13 mouse cellular contexts compared by ENCODE assay signal in the genomic region with DNA sequence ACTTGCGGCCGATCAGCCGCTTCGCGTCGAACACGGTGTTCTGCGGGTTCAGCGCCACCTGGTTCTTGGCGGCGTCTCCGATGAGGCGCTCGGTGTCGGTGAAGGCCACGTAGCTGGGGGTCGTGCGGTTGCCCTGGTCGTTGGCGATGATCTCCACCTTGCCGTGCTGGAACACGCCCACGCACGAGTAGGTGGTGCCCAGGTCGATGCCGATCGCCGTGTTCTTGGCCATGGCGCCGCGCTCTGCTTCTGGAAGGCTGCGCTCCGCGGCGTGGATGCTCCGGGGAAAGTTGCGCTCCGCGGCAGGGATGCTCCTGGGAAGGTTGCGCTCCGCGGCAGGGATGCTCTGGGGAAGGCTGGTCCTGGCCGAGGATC. TPM values are rescaled to one million over a fixed set of nuclear protein-coding genes. Genes with fewer than 3 reads are reported as not detected.
DNase-seq lines count a peak whose midpoint lies in the region; ATAC-seq and TF ChIP-seq lines count a peak whose summit lies in the region.
"Not testable (repeated sequence)": the region's sequence is repeated elsewhere in the genome, so short reads cannot be mapped to it uniquely, and the experiment has no call there.
"Had no signal": no experiment of that assay in that cellular context is flagged by ENCODE, and none has a peak within 500 bp of the region (broad histone marks: within the 10 kb centered on the region; RNA-seq: fewer than 3 reads in every experiment).

No protein-coding gene starts in this region.

- peak overlapping the region; percentile 80 for H3K4me2 ChIP-seq in embryonic facial prominence, embryonic 13.5 days
- H3K4me2 ChIP-seq in forebrain, postnatal 0 days (ENCODE audit: low read depth): peak overlapping the region; percentile 51
- peak overlapping the region; percentile 54 for H3K4me2 ChIP-seq in hindbrain, embryonic 11.5 days (replicated peaks; ENCODE audit: low read depth, low read length)
- H3K4me2 ChIP-seq in neural tube, embryonic 12.5 days (replicated peaks): peak overlapping the region; percentile 77

- H3K27ac ChIP-seq in embryonic facial prominence, embryonic 13.5 days; forebrain, postnatal 0 days (ENCODE audit: low read depth, low read length); hindbrain, embryonic 11.5 days (ENCODE audit: low read depth, low read length); kidney, adult 2 months (ENCODE audit: insufficient read depth, low read depth, low read length); liver, adult 2 months (replicated peaks; ENCODE audit: insufficient read depth, low read depth, low read length); neural tube, embryonic 12.5 days: not testable (repeated sequence)

- not testable (repeated sequence) for H3K36me3 ChIP-seq in embryonic facial prominence, embryonic 13.5 days; forebrain, postnatal 0 days (ENCODE audit: insufficient read depth); hindbrain, embryonic 11.5 days (ENCODE audit: control insufficient read depth, insufficient read depth, low read length); kidney, adult 2 months (ENCODE audit: control insufficient read depth, insufficient read depth, low read length); liver, adult 2 months (ENCODE audit: control insufficient read depth, insufficient read depth, low read length); neural tube, embryonic 12.5 days

- H3K27me3 ChIP-seq in embryonic facial prominence, embryonic 13.5 days: peaks cover 28% of the 10 kb centered on the region
- H3K27me3 ChIP-seq in forebrain, postnatal 0 days (ENCODE audit: insufficient read depth, low read length); kidney, adult 2 months (replicated peaks; ENCODE audit: control insufficient read depth, insufficient read depth, low read length); liver, adult 2 months (ENCODE audit: control insufficient read depth, insufficient read depth, low read length): not testable (repeated sequence)
- H3K27me3 ChIP-seq in hindbrain, embryonic 11.5 days (ENCODE audit: control insufficient read depth, insufficient read depth, low read length): peaks cover 18% of the 10 kb centered on the region
- H3K27me3 ChIP-seq in neural tube, embryonic 12.5 days (replicated peaks): peaks cover 26% of the 10 kb centered on the region

- not testable (repeated sequence) for TF ChIP-seq CTCF in forebrain, postnatal 0 days (IDR thresholded peaks at IDR 0.05; ENCODE audit: low read depth); kidney, adult 2 months (conservative IDR thresholded peaks at IDR 0.05; ENCODE audit: insufficient read depth, insufficient read length, low read depth, low read length); liver, adult 2 months (IDR thresholded peaks at IDR 0.05; ENCODE audit: low read depth, low read length)

- not testable (repeated sequence) for TF ChIP-seq POLR2A in kidney, adult 2 months (IDR thresholded peaks at IDR 0.05; ENCODE audit: low read depth, low read length); liver, adult 2 months (IDR thresholded peaks at IDR 0.05; ENCODE audit: extremely low read depth, insufficient read depth, low read length)

- DNase-seq in forebrain, postnatal 0 days; hindbrain, embryonic 11.5 days (ENCODE audit: low spot score); kidney, adult 2 months; liver, adult 2 months (ENCODE audit: extremely low read depth, low read depth, low spot score): not testable (repeated sequence)

- H3K9me3 ChIP-seq in embryonic facial prominence, embryonic 13.5 days; forebrain, postnatal 0 days (ENCODE audit: low read length); hindbrain, embryonic 11.5 days (ENCODE audit: control insufficient read depth, low read length); neural tube, embryonic 12.5 days: not testable (repeated sequence)

- not testable (repeated sequence) for H3K4me1 ChIP-seq in embryonic facial prominence, embryonic 13.5 days; forebrain, postnatal 0 days (ENCODE audit: insufficient read depth); hindbrain, embryonic 11.5 days (replicated peaks; ENCODE audit: control insufficient read depth, insufficient read depth, low read length); kidney, adult 2 months (ENCODE audit: control insufficient read depth, insufficient read depth, low read length); liver, adult 2 months (ENCODE audit: control insufficient read depth, insufficient read depth, low read length); neural tube, embryonic 12.5 days

- not testable (repeated sequence) for H3K79me2 ChIP-seq in liver, adult 2 months (ENCODE audit: control insufficient read depth, insufficient read depth, low read length)

- WGBS in embryonic facial prominence, embryonic 13.5 days: 2% methylated on average over 28 of the region's 43 CpGs
- 0% methylated on average over 20 of the region's 43 CpGs for WGBS in forebrain, postnatal 0 days
- WGBS in hindbrain, embryonic 11.5 days: 4% methylated on average over 11 of the region's 43 CpGs
- under 1% methylated on average over 27 of the region's 43 CpGs for WGBS in kidney, adult 2 months
- WGBS in liver, adult 2 months: 3% methylated on average over 22 of the region's 43 CpGs
- 7% methylated on average over 7 of the region's 43 CpGs for WGBS in neural tube, embryonic 12.5 days

- peak overlapping the region; percentile 45 for H3K4me3 ChIP-seq in embryonic facial prominence, embryonic 13.5 days
- H3K4me3 ChIP-seq in forebrain, postnatal 0 days (ENCODE audit: low read depth, low read length): peak overlapping the region; percentile 39
- peak overlapping the region; percentile 19 for H3K4me3 ChIP-seq in hindbrain, embryonic 11.5 days (ENCODE audit: low read depth, low read length)
- H3K4me3 ChIP-seq in kidney, adult 2 months (ENCODE audit: insufficient read depth, low read depth, low read length): peak overlapping the region; percentile 21; the same call in 1 of the 2 replicates
- H3K4me3 ChIP-seq in liver, adult 2 months (ENCODE audit: insufficient read depth, low read depth, low read length): peak overlapping the region; percentile 47
- H3K4me3 ChIP-seq in neural tube, embryonic 12.5 days: peak overlapping the region; percentile 36

- ATAC-seq in CD4-positive, CD25-positive, alpha-beta regulatory T cell, adult 4 months: peak; percentile 35
- peak; percentile 44 for ATAC-seq in embryonic facial prominence, embryonic 13.5 days (ENCODE audit: insufficient number of reproducible peaks, insufficient read depth, low FRiP score, low TSS enrichment, low read depth)
- peak; percentile 68 for ATAC-seq in forebrain, postnatal 0 days
- ATAC-seq in hindbrain, embryonic 11.5 days (ENCODE audit: low FRiP score): peak; percentile 56
- peak; percentile 23 for ATAC-seq in megakaryocyte, adult 5-6 weeks (ENCODE audit: poor library complexity, severe bottlenecking)
- peak; percentile 57 for ATAC-seq in neural tube, embryonic 12.5 days (ENCODE audit: low FRiP score, low read depth)

- H3K9ac ChIP-seq in embryonic facial prominence, embryonic 13.5 days; forebrain, postnatal 0 days; hindbrain, embryonic 11.5 days (ENCODE audit: low read depth, low read length); neural tube, embryonic 12.5 days: not testable (repeated sequence)
- H3K9ac ChIP-seq in liver, adult 2 months (ENCODE audit: low read depth, low read length): peak overlapping the region; percentile 49; the same call in 1 of the 2 replicates

RNA-seq across cellular contexts. Expression of gene Hspa1a, which starts 0.3 kb away (rescaled TPM):
- polyA plus RNA-seq in CD4-positive, CD25-positive, alpha-beta regulatory T cell, adult 4 months (2017; shearing (Covaris generic)): 1 to 10 TPM in 1 of 2 experiments, not detected in 1; 1.1 TPM
- 5.8 and 6.1 TPM in 2 replicates for polyA plus RNA-seq in embryonic facial prominence, embryonic 13.5 days (2015; fragmentation: Nextera tagmentation; extraction: Ambion mirVana)
- total RNA-seq in forebrain, postnatal 0 days (2014; rRNA removed): 7.9 and 13.8 TPM in 2 replicates
- 7.6 and 8.5 TPM in 2 replicates for polyA plus RNA-seq in forebrain, postnatal 0 days (2015; fragmentation: Nextera tagmentation; extraction: Ambion mirVana)
- polyA plus RNA-seq in hindbrain, embryonic 11.5 days (2014; fragmentation: Nextera tagmentation; extraction: Ambion mirVana): 0.93 and 1.4 TPM in 2 replicates
- polyA plus RNA-seq in kidney, adult 2 months (2012; rRNA removed): 23.4 and 31.5 TPM in 2 replicates
- total RNA-seq in liver, adult 2 months (2014; rRNA removed): 0.18 and 0.60 TPM in 2 replicates
- 0.45 TPM in 2 replicates for polyA plus RNA-seq in liver, adult 2 months (2012; rRNA removed)
- total RNA-seq in megakaryocyte, adult 5-6 weeks (2015): 10.8 and 12.4 TPM in 2 replicates
- 29.2 and 32.0 TPM in 2 replicates for total RNA-seq in megakaryocyte, adult 5-6 weeks (2017)
- polyA plus RNA-seq in neural tube, embryonic 12.5 days (2016; fragmentation: Nextera tagmentation; extraction: Ambion mirVana): 3.1 and 3.5 TPM in 2 replicates
- total RNA-seq: G1E had no signal

RNA-seq across cellular contexts. Expression of gene Hspa1l, which starts 0.8 kb away (rescaled TPM):
- 1 to 10 TPM in 1 of 2 experiments, under 1 TPM in 1; 0.17 to 1.3 TPM for polyA plus RNA-seq in CD4-positive, CD25-positive, alpha-beta regulatory T cell, adult 4 months (2017; shearing (Covaris generic))
- 0.77 and 0.85 TPM in 2 replicates for polyA plus RNA-seq in embryonic facial prominence, embryonic 13.5 days (2015; fragmentation: Nextera tagmentation; extraction: Ambion mirVana)
- total RNA-seq in forebrain, postnatal 0 days (2014; rRNA removed): 0.24 and 0.46 TPM in 2 replicates
- 0.36 and 0.50 TPM in 2 replicates for polyA plus RNA-seq in forebrain, postnatal 0 days (2015; fragmentation: Nextera tagmentation; extraction: Ambion mirVana)
- polyA plus RNA-seq in hindbrain, embryonic 11.5 days (2014; fragmentation: Nextera tagmentation; extraction: Ambion mirVana): 0.93 and 1.2 TPM in 2 replicates
- polyA plus RNA-seq in kidney, adult 2 months (2012; rRNA removed): 0.33 and 0.58 TPM in 2 replicates
- total RNA-seq in liver, adult 2 months (2014; rRNA removed): 0.18 TPM in 1 of 2 replicates, not detected in the other
- polyA plus RNA-seq in liver, adult 2 months (2012; rRNA removed): 0.05 TPM in 1 of 2 replicates, not detected in the other
- total RNA-seq in megakaryocyte, adult 5-6 weeks (2015): not detected in 2 replicates
- 0.22 TPM in 1 of 2 replicates, not detected in the other for total RNA-seq in megakaryocyte, adult 5-6 weeks (2017)
- 1.4 and 2.3 TPM in 2 replicates for polyA plus RNA-seq in neural tube, embryonic 12.5 days (2016; fragmentation: Nextera tagmentation; extraction: Ambion mirVana)
- polyA plus RNA-seq: G1E had no signal

RNA-seq across cellular contexts. Expression of gene Gm20481, which starts 2.0 kb away (rescaled TPM):
- polyA plus RNA-seq in CD4-positive, CD25-positive, alpha-beta regulatory T cell, adult 4 months (2017; shearing (Covaris generic)): 1 to 10 TPM in 1 of 2 experiments, not detected in 1; 3.1 TPM
- polyA plus RNA-seq in embryonic facial prominence, embryonic 13.5 days (2015; fragmentation: Nextera tagmentation; extraction: Ambion mirVana): not detected in 2 replicates
- not detected in 2 replicates for total RNA-seq in forebrain, postnatal 0 days (2014; rRNA removed)
- not detected in 2 replicates for polyA plus RNA-seq in forebrain, postnatal 0 days (2015; fragmentation: Nextera tagmentation; extraction: Ambion mirVana)
- polyA plus RNA-seq in hindbrain, embryonic 11.5 days (2014; fragmentation: Nextera tagmentation; extraction: Ambion mirVana): 0.49 TPM in 1 of 2 replicates, not detected in the other
- polyA plus RNA-seq in kidney, adult 2 months (2012; rRNA removed): not detected in 2 replicates
- not detected in 2 replicates for total RNA-seq in liver, adult 2 months (2014; rRNA removed)
- not detected in 2 replicates for polyA plus RNA-seq in liver, adult 2 months (2012; rRNA removed)
- total RNA-seq in megakaryocyte, adult 5-6 weeks (2015): not detected in 2 replicates
- total RNA-seq in megakaryocyte, adult 5-6 weeks (2017): not detected in 2 replicates
- polyA plus RNA-seq in neural tube, embryonic 12.5 days (2016; fragmentation: Nextera tagmentation; extraction: Ambion mirVana): not detected in 2 replicates
- total RNA-seq: gastrocnemius, postnatal 36 days; layer of hippocampus, adult 8-10 months; left cerebral cortex, postnatal 25 days had no signal
- polyA plus RNA-seq: brain, embryonic 14.5 days; G1E had no signal

RNA-seq across cellular contexts. Expression of gene Lsm2, which starts 10.0 kb away (rescaled TPM):
- polyA plus RNA-seq in CD4-positive, CD25-positive, alpha-beta regulatory T cell, adult 4 months (2017; shearing (Covaris generic)): 10 to 100 TPM; 51.4 to 54.8 TPM
- polyA plus RNA-seq in embryonic facial prominence, embryonic 13.5 days (2015; fragmentation: Nextera tagmentation; extraction: Ambion mirVana): 190 and 227 TPM in 2 replicates
- total RNA-seq in forebrain, postnatal 0 days (2014; rRNA removed): 29.1 and 38.9 TPM in 2 replicates
- polyA plus RNA-seq in forebrain, postnatal 0 days (2015; fragmentation: Nextera tagmentation; extraction: Ambion mirVana): 111 and 120 TPM in 2 replicates
- polyA plus RNA-seq in hindbrain, embryonic 11.5 days (2014; fragmentation: Nextera tagmentation; extraction: Ambion mirVana): 188 and 207 TPM in 2 replicates
- 70.2 and 88.2 TPM in 2 replicates for polyA plus RNA-seq in kidney, adult 2 months (2012; rRNA removed)
- total RNA-seq in liver, adult 2 months (2014; rRNA removed): 7.9 and 11.1 TPM in 2 replicates
- 55.1 and 63.0 TPM in 2 replicates for polyA plus RNA-seq in liver, adult 2 months (2012; rRNA removed)
- total RNA-seq in megakaryocyte, adult 5-6 weeks (2015): 85.8 and 141 TPM in 2 replicates
- 13.2 and 31.2 TPM in 2 replicates for total RNA-seq in megakaryocyte, adult 5-6 weeks (2017)
- 150 and 158 TPM in 2 replicates for polyA plus RNA-seq in neural tube, embryonic 12.5 days (2016; fragmentation: Nextera tagmentation; extraction: Ambion mirVana)

RNA-seq across cellular contexts. Expression of gene Hspa1b, which starts 12.6 kb away (rescaled TPM):
- 1 to 10 TPM in 1 of 2 experiments, under 1 TPM in 1; 0.84 to 3.7 TPM for polyA plus RNA-seq in CD4-positive, CD25-positive, alpha-beta regulatory T cell, adult 4 months (2017; shearing (Covaris generic))
- polyA plus RNA-seq in embryonic facial prominence, embryonic 13.5 days (2015; fragmentation: Nextera tagmentation; extraction: Ambion mirVana): 0.53 and 0.87 TPM in 2 replicates
- 5.2 and 8.1 TPM in 2 replicates for total RNA-seq in forebrain, postnatal 0 days (2014; rRNA removed)
- 0.42 and 0.52 TPM in 2 replicates for polyA plus RNA-seq in forebrain, postnatal 0 days (2015; fragmentation: Nextera tagmentation; extraction: Ambion mirVana)
- polyA plus RNA-seq in hindbrain, embryonic 11.5 days (2014; fragmentation: Nextera tagmentation; extraction: Ambion mirVana): 0.15 TPM in 1 of 2 replicates, not detected in the other
- polyA plus RNA-seq in kidney, adult 2 months (2012; rRNA removed): 38.8 and 56.5 TPM in 2 replicates
- 3.6 and 10.1 TPM in 2 replicates for total RNA-seq in liver, adult 2 months (2014; rRNA removed)
- 10.0 and 11.2 TPM in 2 replicates for polyA plus RNA-seq in liver, adult 2 months (2012; rRNA removed)
- total RNA-seq in megakaryocyte, adult 5-6 weeks (2015): 14.9 and 22.6 TPM in 2 replicates
- total RNA-seq in megakaryocyte, adult 5-6 weeks (2017): 23.0 and 30.6 TPM in 2 replicates
- 0.26 TPM in 1 of 2 replicates, not detected in the other for polyA plus RNA-seq in neural tube, embryonic 12.5 days (2016; fragmentation: Nextera tagmentation; extraction: Ambion mirVana)
